Mouse (Mus musculus) heart, postnatal 0 days (tissue): Measurements from ENCODE around the gene Loxl4. TPM values are rescaled to one million over a fixed set of nuclear protein-coding genes. Genes with fewer than 3 reads are reported as not detected.

Source experiments
- ATAC-seq: fragments of 200-750 bp; cut with Nextera tagmentation; 2 replicates; pipeline ENCODE4 v1.8.0; 2017; ENCODE audit warnings: low read depth, moderate number of reproducible peaks, moderate library complexity; ENCODE audit not compliant: insufficient read depth
- DNase-seq: peaks from one replicate; pipeline ENCODE4 v3.0.0-alpha.2; 2016; ENCODE audit warnings: low spot score
- H3K27ac ChIP-seq: fragments of 300-500 bp; sonication (generic); 2 replicates; pipeline ENCODE4 v1.5.1; 2014; ENCODE audit warnings: low read depth, mild to moderate bottlenecking
- H3K27me3 ChIP-seq: fragments of 300-500 bp; sonication (generic); 2 replicates; pipeline ENCODE4 v1.6.1; 2014; ENCODE audit warnings: low read length, mixed read lengths; ENCODE audit not compliant: control insufficient read depth, insufficient read depth
- H3K36me3 ChIP-seq: fragments of 300-500 bp; sonication (generic); replicated peaks from 2 replicates; pipeline ENCODE4 v1.6.1; 2014; ENCODE audit warnings: low read length, mixed read lengths; ENCODE audit not compliant: control insufficient read depth, insufficient read depth
- H3K4me1 ChIP-seq: fragments of 300-500 bp; sonication (generic); 2 replicates; pipeline ENCODE4 v1.6.1; 2014; ENCODE audit warnings: antibody characterized with exemption; ENCODE audit not compliant: control insufficient read depth, insufficient read depth
- H3K4me2 ChIP-seq: fragments of 300-500 bp; sonication (generic); 2 replicates; pipeline ENCODE4 v1.6.1; 2014; ENCODE audit warnings: low read depth, mild to moderate bottlenecking, low read length, moderate library complexity
- H3K4me3 ChIP-seq: fragments of 300-500 bp; sonication (generic); 2 replicates; pipeline ENCODE4 v1.5.1; 2014; ENCODE audit warnings: low read depth, low read length
- H3K9ac ChIP-seq: fragments of 300-500 bp; sonication (generic); replicated peaks from 2 replicates; pipeline ENCODE4 v1.6.1; 2014; ENCODE audit warnings: low read depth, low read length, mixed read lengths
- H3K9me3 ChIP-seq: fragments of 300-500 bp; sonication (generic); replicated peaks from 2 replicates; pipeline ENCODE4 v1.6.1; 2016; ENCODE audit warnings: low read length; ENCODE audit not compliant: control insufficient read depth
- CTCF ChIP-seq: IDR thresholded peaks from 2 replicates; pipeline ENCODE4 v1.5.1; 2016; ENCODE audit warnings: antibody characterized with exemption, control low read depth, low read depth
- EP300 ChIP-seq: IDR thresholded peaks from 2 replicates; pipeline ENCODE4 v1.6.1; 2016; ENCODE audit warnings: antibody characterized with exemption, low read depth
- WGBS: fragments of 180-500 bp; shearing (Covaris S2); extraction: QIAGEN DNeasy Blood & Tissue Kit; methylation state at CpG from one replicate; pipeline ENCODE4 v1.1.7; 2014; 5-methylcytosine and 5-hydroxymethylcytosine counted together
- polyA plus RNA-seq: library from polyadenylated mRNA; unstranded; fragments of >200 nt; fragmentation: Nextera tagmentation; extraction: Ambion mirVana; gene quantifications from 2 replicates; pipeline ENCODE4 v1.2.1, GENCODE M21; 2015
- total RNA-seq: library from RNA; depleted of rRNA; stranded (reverse); fragments of >200 nt; gene quantifications from 2 replicates; pipeline ENCODE4 v1.2.3, GENCODE M21; 2014; ENCODE audit warnings: low replicate concordance; rRNA removed

The Loxl4 gene
- total RNA-seq (0.54 and 2.3 TPM in 2 replicates), polyA plus RNA-seq (0.23 and 0.30 TPM in 2 replicates)

DNA sequence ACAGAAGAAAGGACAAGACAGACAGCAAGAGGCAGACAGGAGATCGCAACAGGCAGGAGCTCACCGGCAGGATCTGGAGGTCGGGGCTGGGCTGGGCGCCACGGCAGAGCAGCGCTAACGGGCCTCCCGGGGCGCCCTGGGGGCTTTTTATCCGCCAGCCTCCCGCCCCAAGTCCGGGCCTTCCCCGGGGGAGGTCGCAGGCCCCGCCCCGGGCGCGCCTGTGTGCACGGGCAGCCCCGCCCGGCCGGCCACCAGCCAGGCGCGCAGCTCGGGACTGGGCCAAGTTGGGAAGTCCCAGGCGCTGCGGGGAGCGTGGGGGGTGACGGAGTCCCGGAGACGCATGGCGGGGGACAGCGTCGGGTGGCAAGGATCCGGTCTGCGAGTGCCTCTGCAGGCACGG lies at the start of gene Loxl4:
Loxl4 (minus strand) TSS at position 160 of the 400 bp plus-strand sequence.
- TF ChIP-seq EP300 = no peak
- no peak for TF ChIP-seq CTCF
- ATAC-seq (peak; percentile 66), DNase-seq (peak; percentile 31)
- Histone ChIP-seq H3K36me3 (no peaks in the 10 kb centered on the region), H3K27ac (no peak within 1 kb of the TSS), H3K4me1 (peaks cover 9% of the 10 kb centered on the region), H3K4me2 (peak within 1 kb of the TSS; percentile 75), H3K9ac (no peak within 1 kb of the TSS), H3K27me3 (peaks cover 12% of the 10 kb centered on the region; the same call in 1 of the 2 replicates), H3K9me3 (no peaks in the 10 kb centered on the region), H3K4me3 (peak within 1 kb of the TSS; percentile 43)
- under 1% methylated on average over 36 of the region's 37 CpGs for WGBS

DNA sequence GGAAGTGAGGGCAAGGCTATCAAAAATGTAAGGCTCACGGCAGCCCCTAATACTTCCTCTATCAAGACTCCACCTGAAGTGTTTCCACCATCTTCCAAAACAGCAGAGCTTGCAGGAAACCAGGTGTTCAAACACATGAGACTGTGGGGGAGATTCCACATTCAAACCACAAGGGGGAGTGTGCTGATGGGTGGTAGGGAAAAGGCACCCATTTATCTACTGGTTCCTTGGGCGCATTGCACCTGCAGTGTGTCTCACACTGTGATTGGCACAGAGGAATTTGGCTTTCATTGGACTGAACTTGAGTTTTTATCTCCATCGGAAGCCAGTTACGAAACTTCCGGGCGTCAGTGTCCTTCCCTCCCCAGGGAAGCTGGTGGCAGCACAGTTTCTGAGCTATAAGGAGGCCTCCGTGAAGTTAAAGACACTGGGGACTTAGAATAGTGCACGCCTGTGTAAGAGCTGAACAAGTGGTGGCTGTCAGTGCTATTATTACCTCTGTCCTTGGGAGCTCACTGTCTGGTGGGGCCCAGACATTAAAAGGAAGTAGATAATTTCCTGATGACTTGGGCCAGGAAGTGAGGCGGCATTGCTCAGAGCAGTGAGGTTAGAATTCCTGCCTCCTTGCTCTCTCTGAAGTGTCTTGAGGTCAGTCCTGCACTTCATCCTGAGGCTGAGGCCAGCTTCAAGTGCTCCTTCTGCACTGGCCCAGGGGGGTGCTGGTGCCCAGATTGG lies 49.0 kb upstream of the Loxl4 start:
- ATAC-seq (peak; percentile 55; the same call in 1 of the 2 replicates), DNase-seq (peak; percentile 20)
- Histone ChIP-seq H3K4me2 (no peak overlapping the region), H3K4me3 (no peak overlapping the region), H3K9ac (no peak overlapping the region), H3K4me1 (peaks cover 12% of the 10 kb centered on the region), H3K27me3 (no peaks in the 10 kb centered on the region), H3K9me3 (no peaks in the 10 kb centered on the region), H3K27ac (0 out of 2 replicates have a peak overlapping the region, but pooled peaks have one; percentile 18), H3K36me3 (no peaks in the 10 kb centered on the region)
- 28% methylated on average over 9 of the region's 9 CpGs for WGBS
- no peak for TF ChIP-seq EP300
- TF ChIP-seq CTCF = peak; percentile 46

DNA sequence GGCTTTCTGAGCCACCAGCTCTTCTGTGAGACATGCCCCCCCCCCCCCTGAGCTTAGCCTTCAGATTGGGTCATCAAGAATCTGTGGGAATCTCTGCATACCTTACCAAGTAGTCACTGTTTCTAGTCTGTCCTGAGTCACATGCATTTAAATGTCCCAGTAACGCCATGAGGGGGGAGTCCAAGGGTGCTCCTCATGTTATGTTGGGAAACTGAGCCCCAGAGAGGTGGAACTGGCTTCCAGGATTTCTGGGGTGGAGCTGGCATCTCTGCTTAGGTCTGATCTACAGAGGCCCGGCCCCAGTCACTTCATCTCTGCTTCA lies 47.6 kb upstream of the Loxl4 start:
- no peak overlapping the region for H3K27ac ChIP-seq

DNA sequence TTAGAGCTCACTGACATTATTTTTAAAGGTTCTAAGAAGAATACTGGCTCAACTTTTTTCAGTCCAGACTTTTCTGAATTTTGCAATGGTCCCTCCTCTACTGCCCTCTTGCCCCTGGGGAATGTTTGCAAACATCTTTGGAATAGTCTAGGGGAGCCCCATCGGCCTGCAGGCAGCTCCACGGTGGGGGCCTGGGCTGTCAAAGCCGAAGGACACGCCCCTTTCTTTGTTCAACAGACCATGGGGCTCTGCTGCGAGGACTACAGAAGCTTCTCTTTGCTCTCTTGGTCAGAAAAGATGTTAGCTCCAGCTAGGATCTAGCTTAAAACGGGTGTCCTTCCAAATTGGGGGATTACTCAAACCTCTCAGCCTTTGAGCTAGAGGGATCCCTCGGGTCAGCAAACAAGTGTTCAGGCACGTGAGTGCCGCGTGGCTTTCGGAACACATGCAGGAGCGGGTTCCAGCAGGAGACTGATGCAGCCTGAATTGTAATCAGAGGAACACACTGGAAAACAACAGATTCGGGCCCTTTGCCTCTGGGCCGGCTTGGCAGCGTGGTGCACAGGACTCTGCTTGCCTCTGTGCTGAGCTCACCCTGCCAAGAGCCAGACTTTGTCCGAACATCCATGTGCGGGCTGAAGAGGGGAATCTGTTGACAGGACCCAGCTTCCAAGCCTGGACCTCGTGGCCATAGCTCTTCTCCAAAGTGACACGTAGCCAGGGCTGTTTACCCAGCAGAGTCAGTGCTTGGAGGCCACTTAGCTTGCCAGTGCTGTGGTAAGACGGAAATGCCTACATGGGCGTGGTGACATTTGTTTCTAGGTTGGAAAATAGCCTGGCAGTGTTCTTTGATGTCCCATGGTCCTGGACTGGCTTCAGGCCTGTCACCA lies 47.0 kb upstream of the Loxl4 start:
- Histone ChIP-seq H3K27me3 (no peaks in the 10 kb centered on the region), H3K4me2 (no peak overlapping the region), H3K27ac (no peak overlapping the region), H3K4me1 (peaks cover 12% of the 10 kb centered on the region), H3K9me3 (no peaks in the 10 kb centered on the region), H3K4me3 (no peak overlapping the region), H3K36me3 (no peaks in the 10 kb centered on the region), H3K9ac (no peak overlapping the region)
- TF ChIP-seq EP300 (no peak), CTCF (no peak)
- ATAC-seq = peak; percentile 19; the same call in 1 of the 2 replicates
- WGBS = 53% methylated on average over 21 of the region's 21 CpGs
- no peak for DNase-seq

More for the DNA sequence above, 47.6 kb upstream of the Loxl4 start:
- no peaks in the 10 kb centered on the region for H3K9me3 ChIP-seq
- H3K4me2 ChIP-seq = no peak overlapping the region
- 77% methylated on average over 2 of the region's 2 CpGs for WGBS
- H3K9ac ChIP-seq = no peak overlapping the region
- H3K4me1 ChIP-seq = peaks cover 12% of the 10 kb centered on the region
- TF ChIP-seq CTCF = no peak
- no peak for TF ChIP-seq EP300
- ATAC-seq (peak; percentile 32; the same call in 1 of the 2 replicates), DNase-seq (no peak)
- no peak overlapping the region for H3K4me3 ChIP-seq
- H3K27me3 ChIP-seq = no peaks in the 10 kb centered on the region
- H3K36me3 ChIP-seq = no peaks in the 10 kb centered on the region

DNA sequence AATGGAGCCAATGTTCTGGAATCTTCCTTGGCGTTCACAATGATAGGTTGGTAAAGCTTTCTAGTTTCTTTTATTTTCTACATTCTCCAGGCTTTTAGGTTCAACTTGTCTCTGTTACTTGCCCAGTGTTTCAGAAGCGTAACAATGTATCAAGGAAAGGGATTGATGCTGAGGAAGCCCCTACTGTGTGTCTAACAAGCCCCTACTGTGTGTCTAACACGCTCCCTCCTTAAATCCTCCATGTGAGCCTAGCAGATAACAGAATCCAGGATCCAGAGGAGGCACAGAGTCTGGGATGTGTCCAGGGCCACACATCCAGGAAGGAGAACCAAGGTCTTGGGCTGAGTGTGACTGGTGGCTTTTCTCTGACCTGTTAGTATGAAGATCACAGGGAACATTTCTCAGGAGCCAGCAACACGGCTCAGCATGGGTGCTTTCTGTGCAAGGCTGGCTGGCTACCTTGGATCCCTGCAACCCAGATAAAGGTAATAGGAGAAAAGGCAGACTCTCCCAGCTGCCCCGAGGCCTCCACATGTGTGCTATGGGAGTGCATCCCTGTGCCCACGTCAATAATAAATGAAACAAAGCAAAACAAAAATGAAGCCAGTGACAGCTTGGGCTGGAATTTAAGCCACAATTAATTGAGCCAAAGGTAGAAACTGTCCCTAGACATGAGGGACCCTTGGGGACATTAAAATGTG lies 46.0 kb upstream of the Loxl4 start:
- ATAC-seq (no peak), DNase-seq (no peak)
- Histone ChIP-seq H3K9me3 (no peaks in the 10 kb centered on the region), H3K9ac (no peak overlapping the region), H3K27me3 (peaks cover 7% of the 10 kb centered on the region; the same call in 1 of the 2 replicates), H3K27ac (no peak overlapping the region), H3K36me3 (no peaks in the 10 kb centered on the region), H3K4me3 (no peak overlapping the region), H3K4me1 (peaks cover 12% of the 10 kb centered on the region), H3K4me2 (no peak overlapping the region)
- no peak for TF ChIP-seq EP300
- no peak for TF ChIP-seq CTCF
- 78% methylated on average over 6 of the region's 6 CpGs for WGBS
